Mouse (Mus musculus) cerebellum, postnatal 36 days (tissue): ENCODE data around the gene Pax8.
A peak's percentile ranks its signal among the peaks of the same experiment; 100 is the strongest.

Source experiments
- DNase-seq, 2 experiments: peaks; one replicate each; pipeline ENCODE4 v3.0.0; 2021 to 2022; ENCODE audit warnings: mixed read lengths in 2 of 2

Gene Pax8

GRCm38 (mm10) chr2:24475420-24475819, at the start of gene Pax8:
Gene Pax8 (minus strand): TSS chr2:24475599.
- no peak for DNase-seq

GRCm38 (mm10) chr2:24521430-24522226, 46.2 kb upstream of the Pax8 start:
- no peak for DNase-seq

DNA sequence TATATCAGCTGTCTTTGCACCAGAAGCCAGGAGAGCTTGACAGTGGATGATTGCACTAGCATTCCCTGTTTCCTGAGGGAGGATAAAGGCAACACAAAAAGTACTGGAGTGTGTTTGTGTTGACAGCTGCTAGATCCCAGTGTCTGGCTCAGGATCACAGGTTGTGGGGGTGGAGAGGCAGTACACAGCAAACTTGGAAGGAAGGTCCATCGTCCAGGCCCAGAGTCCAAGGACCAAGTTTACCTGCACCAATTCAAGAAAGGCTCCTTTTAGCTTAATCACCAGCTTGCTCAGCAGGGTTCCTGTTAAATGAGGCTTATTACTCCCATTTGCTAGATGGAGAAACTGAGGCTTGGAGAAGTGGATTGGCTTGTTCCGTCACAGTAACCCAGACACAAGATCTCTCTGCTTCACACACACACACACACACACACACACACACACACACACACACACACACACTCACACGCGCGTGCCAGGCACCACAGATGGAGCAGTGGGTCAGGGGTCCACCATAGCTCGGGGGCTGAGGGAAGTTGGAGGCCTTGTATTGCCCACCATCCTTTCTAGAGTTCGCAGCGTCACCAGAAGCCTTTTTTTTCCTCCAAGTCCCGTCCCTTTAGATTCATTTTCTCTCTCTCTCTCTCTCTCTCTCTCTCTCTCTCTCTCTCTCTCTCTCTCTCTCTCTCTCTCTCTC, 45.3 kb upstream of the Pax8 start:
- DNase-seq, result no peak

GRCm38 (mm10) chr2:24516946-24517345, 41.5 kb upstream of the Pax8 start:
- DNase-seq, result peak; percentile 13 to 14

- DNase-seq, result no peak
Measured at GRCm38 (mm10) chr2:24507359-24507758, 32.0 kb upstream of the Pax8 start.

- DNase-seq, result no peak
Measured at GRCm38 (mm10) chr2:24502963-24503471, 27.6 kb upstream of the Pax8 start.

- no peak for DNase-seq
Measured at GRCm38 (mm10) chr2:24500921-24501320, 25.5 kb upstream of the Pax8 start.

DNA sequence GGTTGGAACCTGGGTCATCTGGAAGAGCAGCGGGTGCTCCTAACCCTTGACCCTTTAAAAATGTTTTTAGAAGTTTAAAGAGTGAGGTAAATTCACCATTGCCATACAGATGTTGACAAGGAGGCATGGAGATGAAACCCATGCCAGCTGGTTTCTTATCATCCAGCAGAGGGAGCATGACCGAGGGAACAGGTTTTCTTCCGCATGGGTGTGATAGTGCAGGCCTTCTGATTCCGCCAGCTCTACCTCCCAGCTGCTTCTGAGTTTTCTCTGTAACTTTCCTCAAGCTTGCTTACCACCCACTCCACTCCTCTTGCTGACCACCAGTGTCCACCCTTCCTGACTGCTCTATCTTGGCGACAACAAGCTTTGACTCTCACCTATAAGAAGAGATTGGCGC, 15.2 kb upstream of the Pax8 start:
- DNase-seq, result no peak

DNA sequence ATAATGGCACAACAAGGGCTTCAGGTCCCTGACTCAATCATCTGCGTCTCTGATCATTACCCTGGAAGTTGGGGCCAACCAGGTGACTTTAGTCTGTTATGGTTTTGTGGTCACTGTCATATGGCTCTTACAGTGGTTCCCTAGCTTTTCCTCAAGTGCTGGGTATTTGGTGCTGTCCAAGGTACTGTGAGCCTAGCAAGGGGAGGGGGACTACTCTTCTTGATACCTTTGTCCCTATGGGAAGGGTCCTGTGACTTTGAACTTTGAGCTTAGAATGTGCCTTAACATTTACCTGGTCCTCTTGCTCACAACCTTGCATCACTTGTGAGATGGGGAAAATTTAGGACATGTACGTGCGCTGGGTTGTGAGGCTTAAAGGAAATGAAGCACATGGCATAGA, 13.3 kb upstream of the Pax8 start:
- no peak for DNase-seq

DNA sequence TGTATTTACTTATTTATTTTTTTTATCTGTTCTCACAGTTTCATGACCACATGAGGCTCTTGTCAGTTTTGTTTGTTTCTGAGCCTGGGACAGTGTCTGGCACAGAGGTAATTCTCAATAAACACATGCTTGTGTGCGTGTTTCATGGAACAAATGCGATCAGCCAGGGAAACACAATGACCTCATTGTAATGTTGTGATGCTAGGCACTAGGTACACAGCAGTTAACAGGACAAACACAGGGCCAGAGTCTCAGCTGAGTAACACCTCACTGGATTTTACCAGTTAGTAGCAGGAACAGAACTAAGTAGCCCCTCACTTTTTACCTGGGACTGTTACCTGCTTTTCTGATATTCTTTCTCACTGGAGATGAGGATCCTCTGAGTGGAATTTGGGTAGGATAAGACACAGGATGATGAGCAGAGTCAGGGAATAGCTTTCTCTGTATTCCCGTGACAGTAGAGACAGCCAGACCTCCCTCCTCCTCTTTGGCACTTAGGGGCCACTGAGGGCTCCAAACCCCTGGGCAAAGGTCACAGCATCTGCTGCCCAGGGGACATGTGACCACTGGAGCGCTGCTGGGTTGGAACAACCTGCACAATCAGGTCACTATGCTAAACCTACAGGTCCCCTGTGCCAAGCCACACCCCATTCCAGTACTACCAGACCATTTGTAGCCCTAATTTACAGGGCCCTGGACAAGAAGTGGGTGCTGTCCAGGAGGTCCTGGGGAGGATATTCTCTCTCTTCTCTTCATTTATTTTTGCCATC, 11.8 kb upstream of the Pax8 start:
- no peak for DNase-seq

DNA sequence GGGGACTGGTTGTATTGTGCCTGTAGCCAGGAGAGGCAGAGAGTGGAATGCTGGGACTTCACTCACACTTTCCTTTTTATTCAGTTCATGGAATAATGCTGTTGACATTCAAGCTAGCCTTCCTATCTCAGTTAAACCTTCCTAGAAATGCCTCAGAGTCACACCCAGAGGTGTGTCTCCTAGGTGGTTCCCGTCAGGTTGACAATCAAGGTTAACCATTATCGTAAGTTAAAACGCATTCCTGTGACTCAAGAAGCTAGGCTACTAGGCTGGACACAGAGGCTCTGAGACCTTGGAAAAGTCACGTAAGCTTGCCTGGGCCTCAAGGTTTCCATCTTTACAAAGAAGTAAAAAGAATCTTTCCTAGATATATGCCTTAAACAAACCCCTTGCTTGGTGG, 10.0 kb upstream of the Pax8 start:
- DNase-seq, result no peak

- no peak for DNase-seq
Measured at GRCm38 (mm10) chr2:24479906-24480305, 4.5 kb upstream of the Pax8 start.

DNA sequence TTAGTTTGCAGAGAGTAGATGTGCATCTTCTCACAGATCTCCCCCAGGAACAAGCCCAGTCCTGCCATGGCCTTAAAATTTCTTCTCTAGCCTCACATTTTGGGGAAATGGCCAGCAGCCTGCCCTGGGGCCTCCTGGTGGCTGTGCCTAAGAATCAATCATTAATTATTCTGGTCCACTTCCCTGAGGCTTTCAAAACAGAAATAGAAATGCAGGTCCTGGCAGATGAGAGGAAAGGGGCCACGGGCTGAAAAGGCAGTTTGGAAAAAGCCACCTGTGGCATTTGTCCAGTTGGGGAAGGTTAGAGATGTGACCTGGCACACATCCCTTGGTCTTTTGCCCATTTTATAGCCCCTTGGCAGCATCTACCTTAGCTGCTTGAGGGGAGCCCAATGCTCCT, 3.8 kb upstream of the Pax8 start:
- DNase-seq, result no peak

GRCm38 (mm10) chr2:24478611-24479010, 3.2 kb upstream of the Pax8 start:
- DNase-seq, result no peak

- no peak for DNase-seq
Measured at GRCm38 (mm10) chr2:24474514-24475378, 653 bp downstream of the Pax8 start.

- no peak for DNase-seq
Measured at GRCm38 (mm10) chr2:24473641-24474511, 1.5 kb downstream of the Pax8 start.

GRCm38 (mm10) chr2:24472677-24473076, 2.7 kb downstream of the Pax8 start:
- DNase-seq, result no peak

GRCm38 (mm10) chr2:24472111-24472510, 3.3 kb downstream of the Pax8 start:
- DNase-seq, result no peak

GRCm38 (mm10) chr2:24469102-24469501, 6.3 kb downstream of the Pax8 start:
- DNase-seq, result no peak

GRCm38 (mm10) chr2:24468430-24468829, 7.0 kb downstream of the Pax8 start:
- no peak for DNase-seq

DNA sequence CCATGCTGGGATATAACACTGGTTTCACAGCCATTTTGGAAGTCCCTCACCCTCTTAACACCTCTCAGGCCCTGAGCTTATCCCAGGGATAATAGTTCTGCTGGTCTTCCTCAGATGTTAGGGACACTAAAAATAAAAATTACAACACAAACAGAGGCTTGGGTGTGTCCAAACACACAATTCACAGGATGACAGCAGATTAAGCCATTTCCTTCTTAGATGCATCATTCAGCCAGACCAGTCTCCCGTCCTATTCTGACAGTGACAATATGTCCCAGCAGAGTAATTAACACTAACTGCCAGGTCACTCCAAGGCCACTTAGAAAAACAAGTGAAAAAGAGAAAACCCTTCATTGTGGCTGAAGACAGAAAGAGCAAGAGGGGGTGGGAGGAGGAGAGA, 8.2 kb downstream of the Pax8 start:
- no peak for DNase-seq

DNA sequence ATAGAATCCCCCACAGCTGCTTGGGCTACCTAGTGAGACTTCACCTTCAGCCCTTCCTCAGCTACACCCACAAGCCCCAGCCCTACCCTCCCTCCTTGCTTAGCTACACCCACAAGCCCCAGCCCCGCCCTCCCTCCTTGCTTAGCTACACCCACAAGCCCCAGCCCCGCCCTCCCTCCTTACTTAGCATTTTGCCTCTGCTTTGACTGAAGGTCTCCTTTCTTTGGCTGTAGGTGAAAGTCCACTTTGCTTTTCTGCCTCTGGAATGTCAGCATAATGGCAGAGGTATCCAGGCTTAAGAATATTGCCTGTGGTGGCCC, 14.6 kb downstream of the Pax8 start:
- DNase-seq, result no peak
